Mouse (Mus musculus) testis, adult 2 months (tissue): Measurements from ENCODE around the gene Aebp2. TPM values are rescaled to one million over a fixed set of nuclear protein-coding genes. Genes with fewer than 3 reads are reported as not detected.
"Not testable (repeated sequence)": the region's sequence is repeated elsewhere in the genome, so short reads cannot be mapped to it uniquely, and the experiment has no call there.

ENCODE experiments used
- H3K27ac ChIP-seq: fragments of 200-500 bp; 2 replicates; pipeline ENCODE4 v1.5.1; 2012; ENCODE audit warnings: low read depth, low read length; ENCODE audit not compliant: control insufficient read depth, insufficient read depth
- H3K27me3 ChIP-seq: fragments of 200-500 bp; 2 replicates; pipeline ENCODE4 v1.6.1; 2012; ENCODE audit warnings: mild to moderate bottlenecking, low read length, moderate library complexity; ENCODE audit not compliant: control insufficient read depth, insufficient read depth
- H3K36me3 ChIP-seq: fragments of 200-500 bp; 2 replicates; pipeline ENCODE4 v1.6.1; 2012; ENCODE audit warnings: mild to moderate bottlenecking, low read length; ENCODE audit not compliant: control insufficient read depth, insufficient read depth
- H3K4me1 ChIP-seq: fragments of 200-500 bp; 2 replicates; pipeline ENCODE4 v1.6.1; 2012; ENCODE audit warnings: low read length; ENCODE audit not compliant: control insufficient read depth, insufficient read depth
- H3K4me3 ChIP-seq: fragments of 200-500 bp; 2 replicates; pipeline ENCODE4 v1.5.1; 2012; ENCODE audit warnings: low read depth, mild to moderate bottlenecking, low read length, moderate library complexity, mixed read lengths; ENCODE audit not compliant: control insufficient read depth
- CTCF ChIP-seq: fragments of 200-500 bp; IDR thresholded peaks from 2 replicates; pipeline ENCODE4 v1.5.1; 2012; ENCODE audit warnings: low read depth, mild to moderate bottlenecking, inconsistent platforms, low read length, moderate library complexity; ENCODE audit not compliant: control insufficient read depth, insufficient read depth, insufficient replicate concordance
- POLR2A ChIP-seq: fragments of 200-500 bp; IDR thresholded peaks from 2 replicates; pipeline ENCODE4 v1.6.1; 2012; ENCODE audit warnings: low read depth, mild to moderate bottlenecking, inconsistent platforms, low read length, moderate library complexity; ENCODE audit not compliant: control insufficient read depth
- polyA plus RNA-seq: library from polyadenylated mRNA; depleted of rRNA; stranded (reverse); fragments of >200 nt; gene quantifications from 2 replicates; pipeline ENCODE4 v1.2.3, GENCODE M21; 2012

Gene Aebp2
- polyA plus RNA-seq, 1 experiment: 18.4 TPM

GRCm38 (mm10) chr6:140599337-140599736 lies 23.1 kb upstream of the Aebp2 start:
- no peak overlapping the region for H3K27ac ChIP-seq
- no peaks in the 10 kb centered on the region for H3K4me1 ChIP-seq
- H3K36me3 ChIP-seq: peaks cover 2% of the 10 kb centered on the region
- H3K4me3 ChIP-seq: no peak overlapping the region
- no peaks in the 10 kb centered on the region for H3K27me3 ChIP-seq
- no peak for TF ChIP-seq POLR2A
- TF ChIP-seq CTCF: no peak

GRCm38 (mm10) chr6:140600671-140601070 lies 21.8 kb upstream of the Aebp2 start:
- not testable (repeated sequence) for H3K4me3 ChIP-seq, H3K27me3 ChIP-seq, H3K27ac ChIP-seq, H3K4me1 ChIP-seq, H3K36me3 ChIP-seq

- Histone ChIP-seq H3K36me3 (no peaks in the 10 kb centered on the region; the same call in 1 of the 2 replicates), H3K27me3 (no peaks in the 10 kb centered on the region), H3K4me3 (no peak overlapping the region), H3K27ac (no peak overlapping the region), H3K4me1 (no peaks in the 10 kb centered on the region)
- TF ChIP-seq POLR2A (no peak), CTCF (no peak)
Observed at GRCm38 (mm10) chr6:140601175-140601574, 21.3 kb upstream of the Aebp2 start.

GRCm38 (mm10) chr6:140603228-140603944 lies 19.1 kb upstream of the Aebp2 start:
- no peak overlapping the region for H3K27ac ChIP-seq
- H3K27me3 ChIP-seq: no peaks in the 10 kb centered on the region
- no peak overlapping the region for H3K4me3 ChIP-seq
- H3K36me3 ChIP-seq: no peaks in the 10 kb centered on the region
- H3K4me1 ChIP-seq: no peaks in the 10 kb centered on the region
- TF ChIP-seq POLR2A (no peak), CTCF (no peak)

GRCm38 (mm10) chr6:140605173-140605572 lies 17.3 kb upstream of the Aebp2 start:
- H3K36me3 ChIP-seq, H3K27me3 ChIP-seq, H3K4me1 ChIP-seq, H3K4me3 ChIP-seq, H3K27ac ChIP-seq: not testable (repeated sequence)

- no peak for TF ChIP-seq POLR2A
- TF ChIP-seq CTCF: no peak
- Histone ChIP-seq H3K4me1 (no peaks in the 10 kb centered on the region), H3K36me3 (no peaks in the 10 kb centered on the region), H3K27me3 (no peaks in the 10 kb centered on the region), H3K27ac (no peak overlapping the region), H3K4me3 (no peak overlapping the region)
Observed at GRCm38 (mm10) chr6:140605732-140606131, 16.7 kb upstream of the Aebp2 start.

GRCm38 (mm10) chr6:140606534-140606933 lies 15.9 kb upstream of the Aebp2 start:
- no peak for TF ChIP-seq POLR2A
- no peak for TF ChIP-seq CTCF
- no peaks in the 10 kb centered on the region for H3K27me3 ChIP-seq
- H3K4me3 ChIP-seq: no peak overlapping the region
- no peaks in the 10 kb centered on the region for H3K4me1 ChIP-seq
- H3K27ac ChIP-seq: no peak overlapping the region
- H3K36me3 ChIP-seq: no peaks in the 10 kb centered on the region

GRCm38 (mm10) chr6:140608666-140609065 lies 13.8 kb upstream of the Aebp2 start:
- Histone ChIP-seq H3K4me3 (no peak overlapping the region), H3K27ac (no peak overlapping the region), H3K4me1 (no peaks in the 10 kb centered on the region), H3K27me3 (no peaks in the 10 kb centered on the region), H3K36me3 (no peaks in the 10 kb centered on the region)
- TF ChIP-seq CTCF (no peak), POLR2A (no peak)
